Mouse (Mus musculus) right cerebral cortex, postnatal 4 days (tissue): Measurements from ENCODE around the gene Spata1.
A peak's percentile ranks its signal among the peaks of the same experiment; 100 is the strongest.
"Not testable (repeated sequence)": the region's sequence is repeated elsewhere in the genome, so short reads cannot be mapped to it uniquely, and the experiment has no call there.

Experiments
- DNase-seq: peaks from one replicate; pipeline ENCODE4 v3.0.0-alpha.2; 2022

Gene Spata1

DNA sequence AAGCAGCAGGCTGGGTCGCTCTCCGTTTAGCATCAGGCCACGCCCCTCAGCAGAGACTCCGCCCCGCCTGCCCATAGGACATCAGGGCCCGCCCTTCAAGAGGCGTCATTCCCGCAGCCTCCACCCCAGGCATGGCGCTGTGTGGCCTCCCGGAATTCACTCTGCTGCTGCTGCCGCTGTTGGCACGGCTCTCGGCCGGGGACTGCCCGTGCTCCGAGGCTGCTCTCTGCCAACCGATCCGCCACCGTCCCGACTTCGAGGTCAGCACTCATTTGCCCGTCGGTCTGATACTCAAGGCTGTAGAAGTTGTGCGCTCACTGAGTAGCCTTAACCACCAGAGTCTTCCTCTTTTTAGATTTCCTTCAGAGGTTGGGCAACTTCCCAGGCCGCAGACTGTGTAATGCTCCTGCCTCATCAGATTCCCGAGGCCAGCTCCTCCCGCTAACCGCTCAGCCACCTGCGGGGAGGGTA, 49.1 kb downstream of the Spata1 start:
- peak; percentile 89 for DNase-seq

GRCm38 (mm10) chr3:146449745-146450250, 49.8 kb downstream of the Spata1 start, which contains the start of gene Ctbs:
Gene Ctbs (plus strand): TSS chr3:146449795.
- no peak for DNase-seq

DNA sequence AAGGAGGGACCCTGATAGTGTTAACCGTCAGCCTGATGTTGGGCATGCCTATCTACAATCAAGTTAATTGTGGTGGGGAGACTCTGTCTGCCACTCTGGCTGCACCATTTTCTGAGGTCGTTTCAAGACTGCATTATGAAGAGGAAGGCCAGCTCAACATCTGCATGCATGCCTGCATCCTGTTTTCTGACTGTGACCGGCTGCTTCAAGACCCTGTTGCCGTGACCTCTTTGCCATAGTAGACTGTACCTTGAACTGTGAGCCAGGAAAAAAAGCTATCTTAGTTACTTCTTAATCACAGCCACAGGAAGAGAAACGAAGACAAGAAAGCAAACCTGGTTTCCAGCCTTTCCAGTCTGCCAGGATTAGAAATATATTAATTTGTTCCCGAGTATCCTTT, 50.6 kb downstream of the Spata1 start:
- no peak for DNase-seq

GRCm38 (mm10) chr3:146448372-146448771, 51.2 kb downstream of the Spata1 start:
- no peak for DNase-seq

- no peak for DNase-seq
Measured at GRCm38 (mm10) chr3:146447598-146447997, 52.0 kb downstream of the Spata1 start.

DNA sequence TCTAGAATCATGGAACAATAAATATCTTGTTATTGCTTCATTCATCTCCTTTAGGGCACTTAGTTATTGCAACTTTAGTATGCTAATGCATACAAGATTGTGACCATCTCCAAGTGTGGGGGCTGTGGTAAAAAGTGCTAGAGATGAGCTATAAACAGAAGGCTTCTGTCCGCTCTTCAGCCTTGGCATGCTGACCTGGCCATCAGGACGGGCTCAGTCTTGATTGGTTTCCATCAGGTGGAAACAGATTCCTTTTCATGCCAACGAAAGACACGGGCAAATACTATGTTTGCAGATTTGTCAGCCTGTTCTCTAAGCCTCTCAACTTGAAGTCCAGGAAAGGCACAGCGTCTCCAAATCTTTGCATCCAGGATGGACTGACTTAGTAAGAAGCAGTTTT, 52.4 kb downstream of the Spata1 start:
- no peak for DNase-seq

- no peak for DNase-seq
Measured at GRCm38 (mm10) chr3:146444880-146445279, 54.7 kb downstream of the Spata1 start.

DNA sequence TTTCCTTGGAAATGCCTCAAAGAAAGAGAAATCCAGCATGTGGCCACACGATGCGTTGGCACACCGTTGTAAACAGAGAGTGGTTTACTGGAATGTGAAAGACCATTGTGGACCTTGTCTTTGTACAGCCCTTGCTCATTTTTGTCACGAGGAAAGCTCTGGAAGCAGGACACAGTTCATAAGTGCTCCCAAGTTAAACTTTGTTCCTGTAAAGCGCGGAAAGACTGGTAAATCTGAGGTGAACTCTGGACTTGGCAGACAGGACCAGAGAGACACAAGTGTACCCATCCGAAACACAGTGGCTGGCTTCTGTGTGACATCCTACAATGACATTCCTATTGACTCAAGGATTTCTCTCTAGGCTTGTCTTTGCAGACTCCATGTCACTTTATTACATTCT, 56.2 kb downstream of the Spata1 start:
- DNase-seq: no peak

GRCm38 (mm10) chr3:146442936-146443335, 56.6 kb downstream of the Spata1 start:
- DNase-seq: no peak

DNA sequence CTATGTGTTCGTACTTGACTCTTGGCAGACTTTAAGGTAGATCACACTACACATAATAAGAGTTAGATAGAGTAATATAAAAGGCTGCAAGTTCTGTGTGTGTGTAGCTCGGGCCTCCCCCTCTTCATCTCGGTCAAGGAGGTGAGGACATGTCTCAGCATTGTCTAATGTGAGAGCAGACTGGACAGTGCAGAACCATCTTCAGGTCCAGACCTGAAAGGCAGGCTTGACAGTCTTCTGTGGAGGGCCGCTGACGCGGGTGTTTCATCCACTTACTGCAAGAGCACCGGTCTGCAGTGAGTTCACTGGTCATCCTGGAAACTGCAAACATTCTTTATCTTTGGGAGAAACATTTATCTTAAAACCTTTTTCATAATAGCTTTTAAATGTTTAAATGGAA, 57.1 kb downstream of the Spata1 start:
- DNase-seq: no peak

GRCm38 (mm10) chr3:146440422-146440821, 59.1 kb downstream of the Spata1 start:
- no peak for DNase-seq

GRCm38 (mm10) chr3:146440011-146440410, 59.5 kb downstream of the Spata1 start:
- DNase-seq: no peak

DNA sequence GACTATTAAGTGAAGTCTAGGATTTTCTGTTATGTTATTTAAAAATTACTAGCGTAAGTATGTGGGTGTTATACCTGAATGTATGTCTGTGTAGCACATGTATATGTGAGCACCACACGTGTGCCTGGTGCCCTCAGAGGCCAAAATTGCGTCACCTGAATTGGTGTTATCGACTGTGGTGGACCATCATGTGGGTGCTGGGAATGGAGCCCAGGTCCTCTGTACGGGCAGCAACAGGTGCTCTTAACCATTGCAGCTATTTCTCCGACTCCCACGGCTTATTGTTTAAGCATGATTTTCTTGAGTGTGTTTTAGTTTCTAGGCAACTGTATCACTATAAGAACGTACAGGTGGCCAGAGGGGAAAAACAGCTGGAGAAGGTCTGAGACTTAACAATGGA, 63.4 kb downstream of the Spata1 start:
- no peak for DNase-seq

GRCm38 (mm10) chr3:146435533-146435932, 64.0 kb downstream of the Spata1 start:
- DNase-seq: no peak

DNA sequence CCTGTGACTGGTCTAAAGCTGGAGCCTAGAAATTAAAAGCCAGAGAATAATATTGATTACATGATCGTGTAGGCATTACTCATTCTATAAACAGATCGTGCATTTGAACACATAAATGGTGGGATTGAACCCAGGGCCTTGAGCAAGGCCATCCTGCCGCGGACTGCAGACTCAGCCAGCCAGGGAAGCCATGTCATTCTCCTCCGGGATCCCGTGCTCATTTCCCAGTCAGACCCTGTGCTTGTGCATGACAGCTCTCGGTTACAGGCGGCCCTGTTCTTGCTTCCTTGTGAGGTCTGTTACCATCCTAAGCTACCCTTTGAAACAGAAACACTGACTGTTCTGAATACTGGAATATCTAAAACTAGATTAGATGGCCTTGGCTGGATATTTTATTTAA, 64.9 kb downstream of the Spata1 start:
- DNase-seq: no peak

GRCm38 (mm10) chr3:146433681-146434350, 65.7 kb downstream of the Spata1 start:
- no peak for DNase-seq

GRCm38 (mm10) chr3:146433063-146433462, 66.5 kb downstream of the Spata1 start:
- not testable (repeated sequence) for DNase-seq

DNA sequence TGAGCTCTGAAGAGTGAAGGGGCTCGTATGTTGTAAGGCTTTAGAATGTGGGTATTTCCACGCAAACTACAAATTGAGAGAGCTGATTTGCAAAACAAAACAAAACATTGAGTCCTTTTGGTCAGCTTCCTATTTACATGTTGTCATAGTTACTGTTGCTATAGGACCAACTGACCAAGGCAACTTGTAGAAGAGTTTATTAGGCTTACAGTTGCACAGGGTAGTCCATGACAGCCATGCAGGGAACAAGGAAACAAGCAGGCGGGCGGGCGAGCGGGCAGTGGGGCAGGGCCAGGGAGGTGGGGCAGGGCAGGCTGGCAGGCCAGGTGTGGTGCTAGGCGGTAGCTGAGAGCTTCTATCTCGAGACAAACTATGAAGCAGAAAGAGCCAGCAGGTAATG, 73.1 kb downstream of the Spata1 start:
- no peak for DNase-seq

DNA sequence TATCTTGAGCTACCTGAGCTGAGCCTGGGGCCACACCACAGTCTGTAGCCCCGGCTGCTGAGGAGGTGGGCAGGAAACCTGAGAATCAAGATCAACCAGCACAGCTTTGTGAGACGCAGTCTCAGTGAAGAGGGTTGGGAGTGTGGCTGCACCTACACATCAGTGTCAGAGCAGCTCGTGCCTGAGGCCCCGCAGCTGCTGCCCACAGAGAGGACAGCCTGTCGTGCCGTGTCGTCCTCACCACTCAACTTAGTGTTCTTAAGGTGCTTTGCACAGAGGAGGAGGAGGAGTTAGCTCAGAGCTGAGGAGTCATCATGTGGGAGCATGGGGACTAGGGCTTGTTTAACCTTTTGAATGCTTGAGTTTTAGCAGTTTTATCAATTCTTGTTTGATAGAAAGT, 73.7 kb downstream of the Spata1 start:
- no peak for DNase-seq

DNA sequence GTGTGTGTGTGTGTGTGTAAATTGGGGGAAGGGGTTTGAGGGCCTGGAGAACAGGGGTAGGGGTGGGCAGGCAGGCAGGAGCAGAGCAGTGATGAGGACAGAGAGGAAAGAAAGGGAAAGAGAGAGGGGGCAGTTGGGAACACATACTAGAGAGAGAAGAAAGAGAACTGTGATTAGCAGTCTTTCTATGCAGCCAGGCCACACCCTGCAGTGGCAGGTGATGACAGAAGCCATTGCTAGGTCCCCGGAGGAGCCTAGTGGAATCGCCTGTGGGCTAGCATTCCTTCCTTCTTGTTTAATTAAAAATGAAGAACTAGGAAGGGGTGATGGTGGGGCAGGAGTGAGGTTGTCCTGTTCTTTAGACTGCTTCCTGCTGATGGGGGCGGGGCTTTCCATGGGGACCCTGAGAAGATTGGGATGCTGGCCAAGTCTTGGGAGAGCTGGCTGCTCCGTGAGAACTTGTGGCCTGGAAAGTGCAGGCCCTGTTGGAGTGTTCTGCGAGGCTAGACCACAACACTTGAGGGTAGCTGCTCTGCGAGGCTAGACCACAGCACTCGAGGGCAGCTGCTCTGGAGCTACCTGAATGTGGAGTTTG, 75.2 kb downstream of the Spata1 start:
- no peak for DNase-seq

DNA sequence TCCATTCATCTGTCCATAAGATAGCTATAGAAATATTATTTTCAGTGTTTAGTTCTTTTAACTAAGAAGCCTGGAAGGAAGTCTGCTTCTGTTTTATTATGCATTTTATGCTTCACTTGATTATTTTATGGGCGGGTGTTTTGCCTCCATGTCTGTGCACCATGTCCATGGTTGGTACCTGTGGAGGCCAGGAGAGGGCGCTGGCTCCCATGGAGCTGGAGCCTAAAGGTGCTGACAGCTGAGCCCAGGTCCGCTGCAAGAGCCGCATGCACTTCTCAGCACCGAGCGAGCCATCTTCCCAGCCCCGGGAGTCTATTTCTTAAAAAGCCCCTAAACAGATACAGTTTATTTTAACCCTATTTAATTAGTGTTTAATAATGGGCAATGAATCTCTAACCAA, 75.8 kb downstream of the Spata1 start:
- DNase-seq: no peak

DNA sequence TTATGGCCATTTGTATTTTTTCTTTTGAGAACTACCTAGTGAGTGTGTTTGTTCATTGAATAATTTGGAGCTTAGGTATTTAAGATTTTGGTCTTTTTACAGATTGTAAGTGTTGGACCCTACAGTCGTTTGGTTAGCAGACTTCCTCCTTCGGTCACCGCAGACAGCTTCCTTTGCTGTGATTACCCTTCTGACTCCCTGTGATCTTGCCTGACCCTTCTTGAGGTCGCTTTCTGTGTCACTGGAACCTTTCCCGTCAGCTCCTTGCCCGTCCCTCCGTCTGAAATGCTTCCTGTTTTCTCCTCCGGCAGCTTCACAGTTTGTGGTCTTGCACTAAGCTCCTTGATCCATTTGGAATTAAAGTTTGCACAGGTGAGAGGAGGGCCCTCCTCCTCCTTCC, 77.8 kb downstream of the Spata1 start:
- no peak for DNase-seq

DNA sequence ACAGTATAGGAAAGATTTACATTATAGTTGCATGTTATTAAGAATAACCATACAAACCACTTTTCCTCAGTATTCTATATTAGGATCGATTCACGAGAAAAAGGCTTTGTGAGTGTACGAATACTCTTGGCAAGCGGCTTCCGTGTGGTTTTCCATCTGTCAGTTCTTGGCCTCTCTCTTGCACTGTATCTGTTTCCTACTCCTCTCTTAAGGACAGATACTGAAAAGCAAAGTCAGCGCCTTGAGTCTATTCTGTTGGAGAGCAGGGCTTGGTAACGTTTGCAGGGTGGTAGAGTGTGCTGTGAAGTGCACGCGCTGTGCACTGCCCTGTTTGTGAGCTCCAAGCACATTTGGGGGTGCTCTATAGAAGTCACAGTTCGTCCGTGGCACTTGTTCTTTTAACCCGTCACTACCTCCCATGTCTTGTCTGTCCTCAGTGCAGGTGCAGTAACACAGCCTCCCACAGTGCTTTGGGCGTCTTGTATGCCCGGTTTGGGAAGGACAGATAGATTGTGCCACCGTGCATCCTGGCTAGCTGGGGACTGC, 79.5 kb downstream of the Spata1 start:
- DNase-seq: no peak

DNA sequence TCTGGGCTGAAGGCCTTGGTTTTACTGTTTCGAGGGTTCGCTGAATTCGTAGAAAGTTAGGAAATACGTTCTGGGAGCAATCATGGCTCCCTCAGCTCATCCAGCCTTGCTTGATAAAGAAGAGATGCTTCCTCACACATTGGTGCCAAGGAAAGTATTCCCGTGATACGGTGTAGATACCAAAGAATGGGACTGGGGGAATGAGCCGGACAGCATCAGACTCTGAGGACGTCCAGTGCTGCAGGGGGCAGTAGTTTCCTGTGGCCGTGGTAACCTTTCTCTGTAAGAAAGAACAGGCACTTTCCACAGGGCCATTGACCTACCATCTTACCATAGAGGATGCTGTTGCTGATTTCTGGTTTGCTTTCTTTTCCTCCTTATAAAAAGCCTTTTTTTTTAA, 80.0 kb downstream of the Spata1 start:
- no peak for DNase-seq
